Mouse (Mus musculus) embryonic fibroblast, embryonic 13.5 days (primary cell): Measurements from ENCODE around the gene Fat1. TPM values are rescaled to one million over a fixed set of nuclear protein-coding genes. Genes with fewer than 3 reads are reported as not detected.

Experiments
- H3K27ac ChIP-seq: 2 replicates; pipeline ENCODE4 v1.5.1; 2012; ENCODE audit warnings: low read length, control low read depth, inconsistent platforms; ENCODE audit not compliant: insufficient read depth
- H3K4me1 ChIP-seq: 2 replicates; pipeline ENCODE4 v1.6.1; 2011; ENCODE audit warnings: low read length; ENCODE audit not compliant: control insufficient read depth, insufficient read depth
- H3K4me3 ChIP-seq: 2 replicates; pipeline ENCODE4 v1.5.1; 2011; ENCODE audit warnings: mild to moderate bottlenecking, control low read depth, low read length; ENCODE audit not compliant: insufficient read depth
- CTCF ChIP-seq: IDR thresholded peaks from 2 replicates; pipeline ENCODE4 v1.5.1; 2011; ENCODE audit warnings: mild to moderate bottlenecking, control low read depth, low read length, moderate library complexity, borderline replicate concordance; ENCODE audit not compliant: insufficient read depth
- POLR2A ChIP-seq: IDR thresholded peaks from 2 replicates; pipeline ENCODE4 v1.6.1; 2011; ENCODE audit warnings: low read depth, mild to moderate bottlenecking, control low read depth, low read length, moderate library complexity
- polyA plus RNA-seq: library from polyadenylated mRNA; stranded (reverse); fragments of >200 nt; gene quantifications from 2 replicates; pipeline ENCODE4 v1.2.4, GENCODE M21; 2011; ENCODE audit warnings: low read depth; ENCODE audit not compliant: missing spikeins, insufficient read length

Gene Fat1
- polyA plus RNA-seq, 1 experiment: 245 TPM

DNA sequence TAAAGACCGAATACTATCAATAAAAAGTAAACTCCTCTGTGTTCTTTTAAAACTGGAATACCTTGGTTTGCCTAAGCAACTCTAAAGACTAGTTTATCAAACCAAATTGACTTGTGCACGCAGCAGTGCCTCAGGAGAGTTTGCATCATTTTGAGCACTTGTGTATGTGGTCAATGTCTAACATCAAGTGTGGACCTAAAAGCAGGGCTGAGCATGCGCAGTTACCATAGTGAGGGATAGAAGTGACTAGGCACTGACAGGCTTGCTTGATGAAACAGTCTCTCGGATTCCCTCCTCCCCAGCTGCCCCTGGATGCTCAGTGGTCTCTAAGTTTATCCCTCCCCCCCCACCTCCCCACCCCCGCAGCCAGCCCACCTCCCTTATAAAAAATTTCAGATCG is 1.8 kb upstream of the Fat1 start:
- no peak overlapping the region for H3K4me3 ChIP-seq
- TF ChIP-seq POLR2A (no peak), CTCF (no peak)
- H3K27ac ChIP-seq: no peak overlapping the region
- H3K4me1 ChIP-seq: no peaks in the 10 kb centered on the region; the same call in 1 of the 2 replicates

DNA sequence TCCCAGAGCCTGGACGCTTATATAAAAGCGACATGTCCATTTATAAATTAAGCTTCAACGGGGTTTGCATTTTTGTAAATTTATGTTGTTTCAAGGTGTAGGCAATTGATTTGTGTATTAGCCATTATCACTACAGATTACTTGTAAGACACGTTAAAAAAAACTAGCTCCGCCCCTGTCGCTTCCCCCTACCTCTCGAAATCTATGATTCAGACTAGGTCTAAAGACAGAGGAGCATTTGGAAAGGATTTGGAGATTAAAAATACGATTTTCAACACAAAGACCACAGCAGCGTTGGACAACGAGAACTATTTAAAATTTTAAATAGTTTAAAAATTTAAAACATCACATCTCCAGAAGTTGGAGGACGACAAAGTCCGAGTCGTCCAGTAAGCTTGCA is 831 bp upstream of the Fat1 start:
- peak overlapping the region; percentile 99 for H3K27ac ChIP-seq
- TF ChIP-seq POLR2A: no peak
- no peak for TF ChIP-seq CTCF
- H3K4me3 ChIP-seq: peak overlapping the region; percentile 75
- no peaks in the 10 kb centered on the region; the same call in 1 of the 2 replicates for H3K4me1 ChIP-seq

DNA sequence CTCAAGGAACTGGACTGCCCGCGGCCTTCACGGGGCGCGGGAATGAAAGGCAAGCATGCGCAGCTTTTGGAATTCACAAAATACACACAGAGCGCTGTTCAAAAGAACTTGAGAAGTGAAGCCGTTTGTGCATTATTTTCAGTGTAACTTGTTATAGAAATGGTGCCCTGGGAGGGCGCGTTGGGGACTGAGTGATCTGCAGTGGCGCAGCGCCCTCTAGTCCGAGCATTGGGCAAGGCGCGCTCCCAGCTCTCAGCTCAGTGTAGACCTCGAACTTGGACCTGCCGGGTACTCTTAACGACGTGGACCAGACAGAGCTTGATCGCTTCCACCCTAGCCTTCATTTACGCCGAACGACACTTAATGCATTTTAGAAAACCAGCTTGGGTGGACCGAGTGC is 494 bp downstream of the Fat1 start:
- TF ChIP-seq CTCF: peak; percentile 95
- TF ChIP-seq POLR2A: peak; percentile 66
- no peaks in the 10 kb centered on the region; the same call in 1 of the 2 replicates for H3K4me1 ChIP-seq
- H3K27ac ChIP-seq: peak overlapping the region; percentile 99
- peak overlapping the region; percentile 75 for H3K4me3 ChIP-seq

DNA sequence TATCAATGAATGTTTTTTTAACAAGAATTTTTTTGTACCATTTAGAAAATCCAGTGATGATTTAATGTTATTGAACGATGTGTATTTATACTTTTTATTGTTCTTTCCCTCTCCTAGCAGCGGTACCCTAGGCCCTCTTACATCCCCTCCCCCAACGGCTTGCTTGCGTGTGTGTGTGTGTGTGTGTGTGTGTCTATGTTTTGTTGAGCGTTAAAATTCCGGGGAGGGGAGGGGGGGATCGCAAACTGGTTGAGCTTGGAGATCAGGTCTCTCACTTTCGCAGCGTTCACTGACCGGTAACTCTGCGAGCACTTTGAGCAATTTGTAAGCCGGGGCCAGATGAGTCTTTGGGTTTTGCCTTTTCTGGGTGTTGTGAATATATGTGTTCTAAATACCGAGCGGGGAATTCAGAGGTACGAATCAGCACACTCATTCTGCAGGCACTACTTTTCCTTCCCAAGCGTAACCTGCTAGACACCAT is 1.3 kb downstream of the Fat1 start:
- Histone ChIP-seq H3K4me1 (peaks cover 2% of the 10 kb centered on the region; the same call in 1 of the 2 replicates), H3K27ac (peak overlapping the region; percentile 99), H3K4me3 (peak overlapping the region; percentile 75)
- TF ChIP-seq CTCF: no peak
- TF ChIP-seq POLR2A: 0 out of 2 replicates have a peak, but pooled peaks have one; percentile 26

DNA sequence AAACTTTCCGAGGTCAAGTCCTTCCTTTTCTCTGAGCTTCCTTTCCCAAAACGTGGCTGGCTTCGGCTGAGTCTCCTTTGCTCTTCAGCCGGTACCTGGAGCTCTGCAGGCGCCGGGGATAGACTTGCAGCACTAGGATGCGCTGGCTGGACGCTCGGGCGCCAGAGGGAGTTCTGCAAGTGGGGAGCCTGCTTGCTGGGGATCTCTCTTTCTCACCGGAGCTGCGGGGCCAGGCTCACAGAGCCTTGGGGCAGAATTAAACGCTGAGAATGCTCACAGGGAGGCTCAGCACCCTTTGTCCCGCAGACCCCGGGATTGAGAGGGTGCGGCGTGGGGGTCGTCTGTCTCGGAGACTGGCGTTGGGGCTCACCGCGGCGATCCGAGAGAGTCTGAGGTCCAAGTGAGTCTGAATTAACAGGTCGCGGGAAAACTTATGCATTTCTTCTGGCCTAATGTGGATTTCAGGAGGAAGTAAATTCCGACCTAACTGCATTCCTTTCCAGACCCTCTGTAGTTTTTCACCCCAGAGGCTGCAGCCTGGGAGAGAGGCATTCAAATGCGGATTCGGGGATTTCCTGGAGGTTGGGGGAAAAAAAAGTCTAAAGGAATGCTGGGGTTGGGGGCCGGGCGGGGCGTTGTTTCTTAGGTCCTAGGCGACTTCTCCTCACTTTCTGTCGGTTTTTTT is 2.0 kb downstream of the Fat1 start:
- peaks cover 2% of the 10 kb centered on the region; the same call in 1 of the 2 replicates for H3K4me1 ChIP-seq
- H3K27ac ChIP-seq: peak overlapping the region; percentile 99
- TF ChIP-seq CTCF: no peak
- TF ChIP-seq POLR2A: no peak
- peak overlapping the region; percentile 75 for H3K4me3 ChIP-seq

DNA sequence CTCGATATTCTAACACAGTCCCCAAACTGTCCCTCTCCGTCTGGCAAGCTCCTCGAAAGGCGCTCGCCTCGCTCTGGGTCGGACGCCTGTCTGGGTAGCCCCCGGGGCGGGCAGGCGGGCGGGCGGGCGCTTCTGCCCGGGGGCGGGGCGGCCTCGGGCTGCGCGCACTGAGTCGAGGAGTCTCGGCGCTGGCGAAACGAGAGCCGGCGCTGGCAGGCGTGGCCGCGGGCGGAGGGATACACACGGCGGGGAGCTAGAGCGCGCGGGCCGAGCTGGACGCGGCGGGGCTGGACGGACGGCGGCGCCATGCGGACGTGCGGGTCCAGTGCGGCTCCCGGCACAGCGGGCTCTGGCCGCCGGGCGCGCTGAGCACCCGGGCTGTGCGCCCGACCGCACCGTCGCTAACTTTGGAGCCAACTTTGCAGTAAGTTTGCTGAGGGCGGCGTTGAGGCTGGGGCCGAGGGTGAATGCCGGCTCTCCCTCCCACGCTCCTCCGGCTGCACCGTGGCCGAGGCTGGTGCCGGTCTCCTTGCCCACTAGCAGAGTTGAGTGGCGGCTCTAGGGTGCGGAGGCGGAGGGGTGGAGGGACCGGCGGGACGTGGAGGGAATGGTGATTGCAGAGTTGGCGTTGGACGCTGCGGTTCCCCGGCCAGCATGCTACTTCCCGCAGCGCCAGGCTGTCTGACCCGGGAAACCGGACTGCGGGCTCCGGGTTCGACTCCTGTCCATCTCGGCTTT is 2.8 kb downstream of the Fat1 start:
- H3K4me3 ChIP-seq: peak overlapping the region; percentile 75
- TF ChIP-seq CTCF (no peak), POLR2A (peak; percentile 72)
- H3K4me1 ChIP-seq: peaks cover 8% of the 10 kb centered on the region; the same call in 1 of the 2 replicates
- H3K27ac ChIP-seq: peak overlapping the region; percentile 99

DNA sequence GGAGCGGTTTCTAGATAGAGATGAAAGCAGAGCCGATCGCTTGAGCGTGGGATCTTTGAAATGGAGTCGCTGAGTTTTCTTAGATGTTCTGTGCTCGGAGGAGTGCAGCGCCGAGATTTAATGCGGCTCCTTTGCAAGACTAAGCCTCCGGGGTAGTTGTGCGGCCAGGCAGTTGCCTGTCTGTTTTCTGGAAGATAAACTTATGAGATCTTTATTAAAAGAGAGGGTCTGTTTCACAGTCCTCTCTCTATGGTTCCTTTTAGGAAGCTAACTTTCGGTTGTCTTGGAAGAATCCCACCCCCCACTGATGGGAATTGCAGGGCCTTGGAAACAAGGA is 3.4 kb downstream of the Fat1 start:
- TF ChIP-seq CTCF (no peak), POLR2A (no peak)
- Histone ChIP-seq H3K4me3 (peak overlapping the region; percentile 54), H3K4me1 (peaks cover 8% of the 10 kb centered on the region; the same call in 1 of the 2 replicates), H3K27ac (peak overlapping the region; percentile 76)

DNA sequence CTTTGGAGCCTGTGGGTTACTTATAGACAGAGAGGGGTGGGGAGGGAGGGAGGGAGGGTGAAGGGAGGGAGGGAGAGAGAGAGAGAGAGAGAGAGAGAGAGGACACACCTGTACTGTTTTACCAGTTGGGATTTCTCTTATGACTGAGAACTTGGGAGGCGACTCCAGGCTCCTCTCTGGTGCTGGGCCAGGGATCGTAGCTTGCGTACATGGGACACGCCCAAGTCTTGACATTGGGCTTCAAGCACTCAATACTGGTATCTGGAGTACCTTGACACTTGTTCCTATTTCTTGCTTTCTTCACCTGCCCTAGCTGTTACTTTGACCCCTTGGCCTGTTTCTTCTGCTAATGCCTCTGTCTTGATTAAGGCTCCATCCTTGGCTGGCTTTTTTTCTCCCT is 10.3 kb downstream of the Fat1 start:
- no peak for TF ChIP-seq POLR2A
- TF ChIP-seq CTCF: no peak
- H3K4me3 ChIP-seq: no peak overlapping the region
- H3K27ac ChIP-seq: no peak overlapping the region
- peaks cover 22% of the 10 kb centered on the region for H3K4me1 ChIP-seq

DNA sequence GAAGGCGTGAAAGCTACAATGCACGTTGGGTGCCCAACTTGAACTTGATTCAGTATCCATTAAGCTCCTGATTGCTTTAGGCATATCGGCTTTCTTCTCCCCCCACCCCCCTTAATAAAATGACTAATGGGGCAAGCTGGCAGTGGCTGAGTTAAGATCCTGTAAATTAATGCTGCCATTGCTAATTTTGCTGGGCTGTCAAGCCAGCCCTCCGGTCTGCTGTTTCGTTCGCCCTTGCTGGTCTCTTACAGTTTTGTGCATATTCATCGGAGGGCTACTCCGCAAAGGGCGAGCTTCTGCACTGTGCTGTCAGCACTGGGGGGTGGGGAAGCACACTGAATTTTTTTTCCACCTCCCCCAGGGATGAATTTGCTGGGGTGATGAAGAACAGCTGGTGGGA is 13.3 kb downstream of the Fat1 start:
- Histone ChIP-seq H3K4me3 (no peak overlapping the region), H3K4me1 (peaks cover 13% of the 10 kb centered on the region), H3K27ac (peak overlapping the region; percentile 15; the same call in 1 of the 2 replicates)
- TF ChIP-seq POLR2A: no peak
- no peak for TF ChIP-seq CTCF

DNA sequence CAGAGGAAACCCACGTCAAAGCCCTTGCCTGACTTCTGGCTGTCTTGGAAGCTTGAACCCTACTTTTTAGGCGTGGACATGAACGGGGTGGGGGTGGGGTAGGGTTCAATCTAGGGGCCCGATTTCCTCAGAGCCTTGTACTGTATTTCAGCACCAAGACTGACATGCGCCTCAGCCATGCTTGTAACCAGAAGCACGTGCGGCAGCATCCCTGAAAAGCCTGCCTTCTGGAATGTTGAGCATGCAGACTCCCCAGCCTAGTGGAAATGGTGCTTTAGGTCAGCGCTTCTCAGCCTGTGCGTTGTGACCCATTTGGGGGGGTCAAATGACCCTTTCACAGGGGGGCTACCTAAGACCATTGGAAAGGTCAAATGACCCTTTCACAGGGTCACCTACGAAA is 25.2 kb downstream of the Fat1 start:
- H3K27ac ChIP-seq: peak overlapping the region; percentile 43; the same call in 1 of the 2 replicates
- H3K4me3 ChIP-seq: no peak overlapping the region
- peaks cover 16% of the 10 kb centered on the region for H3K4me1 ChIP-seq
- TF ChIP-seq CTCF (no peak), POLR2A (no peak)
